Mouse (Mus musculus): ENCODE measurements around the gene Gm15056. TPM values are rescaled to one million over a fixed set of nuclear protein-coding genes. Genes with fewer than 3 reads are reported as not detected.

Gm15056 gene
- polyA plus RNA-seq (2015; fragmentation: Nextera tagmentation; extraction: Ambion mirVana): not detected in 2 replicates

GRCm38 (mm10) chr8:20902527-20902926, at the start of gene Gm15056:
TSS of gene Gm15056 (minus strand) at chr8:20902627.
- H3K4me1 ChIP-seq: no peaks in the 10 kb centered on the region
- ATAC-seq: no peak
- H3K9me3 ChIP-seq (replicated peaks): peaks cover 55% of the 10 kb centered on the region
- 52% methylated on average over 2 of the region's 2 CpGs for WGBS
- H3K4me2 ChIP-seq: no peak within 1 kb of the TSS
- H3K9ac ChIP-seq: no peak within 1 kb of the TSS
- no peaks in the 10 kb centered on the region for H3K27me3 ChIP-seq
- H3K36me3 ChIP-seq (ENCODE audit: poor library complexity, severe bottlenecking): no peaks in the 10 kb centered on the region
- H3K4me3 ChIP-seq: no peak within 1 kb of the TSS
- H3K27ac ChIP-seq: no peak within 1 kb of the TSS

GRCm38 (mm10) chr8:20944610-20945009, 42.2 kb upstream of the Gm15056 start, which contains the start of gene AY761185:
TSS of gene AY761185 (minus strand) at chr8:20944710.
- Histone ChIP-seq H3K4me2 (no peak within 1 kb of the TSS), H3K9ac (no peak within 1 kb of the TSS), H3K36me3 (ENCODE audit: poor library complexity, severe bottlenecking) (no peaks in the 10 kb centered on the region), H3K9me3 (replicated peaks) (peaks cover 29% of the 10 kb centered on the region), H3K27me3 (no peaks in the 10 kb centered on the region), H3K27ac (no peak within 1 kb of the TSS), H3K4me3 (no peak within 1 kb of the TSS), H3K4me1 (no peaks in the 10 kb centered on the region)
- WGBS: 73% methylated on average over 3 of the region's 3 CpGs
- ATAC-seq: no peak

GRCm38 (mm10) chr8:20921971-20922370, 19.5 kb upstream of the Gm15056 start, which contains the start of gene Gm6040:
TSS of gene Gm6040 (minus strand) at chr8:20922071.
- Histone ChIP-seq H3K4me2 (no peak within 1 kb of the TSS), H3K36me3 (ENCODE audit: poor library complexity, severe bottlenecking) (no peaks in the 10 kb centered on the region), H3K9me3 (replicated peaks) (peaks cover 46% of the 10 kb centered on the region), H3K4me3 (no peak within 1 kb of the TSS), H3K27me3 (no peaks in the 10 kb centered on the region), H3K9ac (no peak within 1 kb of the TSS), H3K27ac (no peak within 1 kb of the TSS), H3K4me1 (no peaks in the 10 kb centered on the region)
- no peak for ATAC-seq
- 75% methylated on average over 3 of the region's 3 CpGs for WGBS

DNA sequence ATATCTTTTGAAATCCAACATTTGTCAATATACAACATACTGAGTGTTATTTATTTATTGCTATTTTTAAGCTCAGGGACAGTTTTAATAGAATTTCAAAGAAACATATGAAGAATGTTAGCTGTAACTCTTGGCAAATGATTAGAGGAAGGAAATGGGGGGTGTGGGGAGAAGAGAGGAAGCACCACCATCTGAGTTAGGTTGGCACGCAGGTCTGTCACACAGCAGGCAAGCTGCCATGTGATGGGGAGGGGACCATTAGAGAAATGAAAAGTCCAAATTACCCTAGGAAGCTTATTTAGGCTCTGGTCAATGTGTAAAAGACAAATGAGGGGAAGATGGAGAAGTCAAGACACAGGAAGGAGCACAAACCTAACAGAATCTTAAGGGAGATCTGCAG, 9.9 kb upstream of the Gm15056 start:
- Histone ChIP-seq H3K9me3 (replicated peaks) (peaks cover 26% of the 10 kb centered on the region), H3K36me3 (ENCODE audit: poor library complexity, severe bottlenecking) (no peaks in the 10 kb centered on the region), H3K27ac (no peak overlapping the region), H3K4me1 (no peaks in the 10 kb centered on the region), H3K4me2 (no peak overlapping the region), H3K9ac (no peak overlapping the region), H3K27me3 (no peaks in the 10 kb centered on the region), H3K4me3 (no peak overlapping the region)
- 85% methylated on average over 1 of the region's 1 CpGs for WGBS
- no peak for ATAC-seq

DNA sequence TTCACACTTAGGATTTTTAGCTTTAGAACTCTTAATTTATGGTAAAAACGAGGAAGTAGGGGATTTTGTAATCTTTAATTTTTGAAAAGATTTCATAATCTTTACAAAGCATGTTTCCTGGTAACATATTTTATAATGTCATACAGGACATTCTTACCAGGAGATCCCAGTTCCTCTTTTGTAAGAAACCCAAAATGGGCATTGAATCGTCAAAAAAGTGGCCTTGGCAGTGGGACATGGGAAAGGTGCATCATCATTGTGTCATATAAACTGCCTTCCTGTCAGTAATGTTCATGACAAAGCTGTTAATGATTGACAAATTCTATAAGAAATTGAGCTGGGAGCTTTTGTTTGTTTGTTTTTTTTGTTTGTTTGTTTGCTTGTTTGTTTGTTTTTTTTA, 5.8 kb upstream of the Gm15056 start:
- H3K4me2 ChIP-seq: no peak overlapping the region
- no peak overlapping the region for H3K4me3 ChIP-seq
- H3K27me3 ChIP-seq: no peaks in the 10 kb centered on the region
- H3K27ac ChIP-seq: no peak overlapping the region
- peaks cover 21% of the 10 kb centered on the region for H3K9me3 ChIP-seq (replicated peaks)
- no peaks in the 10 kb centered on the region for H3K36me3 ChIP-seq (ENCODE audit: poor library complexity, severe bottlenecking)
- no peak for ATAC-seq
- WGBS: 65% methylated on average over 2 of the region's 2 CpGs
- no peak overlapping the region for H3K9ac ChIP-seq
- H3K4me1 ChIP-seq: no peaks in the 10 kb centered on the region

DNA sequence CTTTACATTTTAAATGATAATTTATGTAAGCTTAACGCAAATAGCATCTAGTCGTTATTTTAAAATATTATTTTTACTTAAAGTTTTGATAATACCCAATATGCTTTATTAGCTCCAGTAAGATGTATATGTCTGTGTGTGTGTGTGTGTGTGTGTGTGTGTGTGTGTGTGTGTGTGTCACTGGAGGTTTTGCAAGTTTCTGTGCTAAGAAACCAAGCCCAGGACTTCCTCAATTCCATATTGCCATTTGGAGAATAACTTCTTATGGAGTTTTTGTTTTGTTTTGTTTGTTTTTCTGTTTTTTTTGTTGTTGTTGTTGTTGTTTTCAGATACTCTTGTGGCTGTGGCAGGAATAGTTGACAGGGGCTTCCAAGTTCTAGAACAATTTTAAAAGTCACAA, 4.7 kb upstream of the Gm15056 start:
- H3K4me2 ChIP-seq: no peak overlapping the region
- H3K9me3 ChIP-seq (replicated peaks): peaks cover 24% of the 10 kb centered on the region
- H3K4me1 ChIP-seq: no peaks in the 10 kb centered on the region
- H3K4me3 ChIP-seq: no peak overlapping the region
- H3K27ac ChIP-seq: no peak overlapping the region
- H3K27me3 ChIP-seq: no peaks in the 10 kb centered on the region
- no peaks in the 10 kb centered on the region for H3K36me3 ChIP-seq (ENCODE audit: poor library complexity, severe bottlenecking)
- H3K9ac ChIP-seq: no peak overlapping the region
- ATAC-seq: no peak
- 89% methylated on average over 2 of the region's 2 CpGs for WGBS

- Histone ChIP-seq H3K4me2 (no peak within 1 kb of the TSS), H3K9ac (no peak within 1 kb of the TSS), H3K9me3 (replicated peaks) (peaks cover 59% of the 10 kb centered on the region), H3K4me3 (no peak within 1 kb of the TSS), H3K36me3 (ENCODE audit: poor library complexity, severe bottlenecking) (no peaks in the 10 kb centered on the region), H3K27me3 (no peaks in the 10 kb centered on the region), H3K27ac (no peak within 1 kb of the TSS), H3K4me1 (no peaks in the 10 kb centered on the region)
- no peak for ATAC-seq
- WGBS: 86% methylated on average over 2 of the region's 2 CpGs
These were observed 10.1 kb downstream of the Gm15056 start, which contains the start of gene Defb33 for GRCm38 (mm10) chr8:20892369-20892768. TSS of gene Defb33 (plus strand) at chr8:20892669.

- Histone ChIP-seq H3K4me3 (no peak overlapping the region), H3K4me2 (no peak overlapping the region), H3K4me1 (no peaks in the 10 kb centered on the region), H3K9me3 (replicated peaks) (peaks cover 31% of the 10 kb centered on the region), H3K27ac (no peak overlapping the region), H3K36me3 (ENCODE audit: poor library complexity, severe bottlenecking) (no peaks in the 10 kb centered on the region), H3K9ac (no peak overlapping the region), H3K27me3 (no peaks in the 10 kb centered on the region)
- WGBS: 56% methylated on average over 6 of the region's 6 CpGs
- no peak for ATAC-seq
These were observed 27.8 kb downstream of the Gm15056 start for GRCm38 (mm10) chr8:20874608-20875007.

Other genes starting within 250 kb of the Gm15056 start
- not detected in 2 replicates for gene Defb33, start 10.0 kb downstream of the Gm15056 start, polyA plus RNA-seq (2015; fragmentation: Nextera tagmentation; extraction: Ambion mirVana)
- gene Gm6040, start 19.4 kb upstream of the Gm15056 start, polyA plus RNA-seq (2015; fragmentation: Nextera tagmentation; extraction: Ambion mirVana): not detected in 2 replicates
- gene AY761185, start 42.1 kb upstream of the Gm15056 start, polyA plus RNA-seq (2015; fragmentation: Nextera tagmentation; extraction: Ambion mirVana): not detected in 2 replicates
- not detected in 2 replicates for gene Defa21, start 122.9 kb upstream of the Gm15056 start, polyA plus RNA-seq (2015; fragmentation: Nextera tagmentation; extraction: Ambion mirVana)
- gene Defa23, start 152.4 kb upstream of the Gm15056 start, polyA plus RNA-seq (2015; fragmentation: Nextera tagmentation; extraction: Ambion mirVana): not detected in 2 replicates
- not detected in 2 replicates for gene Defa35, start 162.4 kb upstream of the Gm15056 start, polyA plus RNA-seq (2015; fragmentation: Nextera tagmentation; extraction: Ambion mirVana)
- not detected in 2 replicates for gene Defa25, start 181.8 kb upstream of the Gm15056 start, polyA plus RNA-seq (2015; fragmentation: Nextera tagmentation; extraction: Ambion mirVana)
- not detected in 2 replicates for gene Gm14851, start 193.4 kb upstream of the Gm15056 start, polyA plus RNA-seq (2015; fragmentation: Nextera tagmentation; extraction: Ambion mirVana)
- not detected in 2 replicates for gene Defa30, start 232.0 kb upstream of the Gm15056 start, polyA plus RNA-seq (2015; fragmentation: Nextera tagmentation; extraction: Ambion mirVana)